ENCODE assay signal across 24 mouse cellular contexts in the genomic region with DNA sequence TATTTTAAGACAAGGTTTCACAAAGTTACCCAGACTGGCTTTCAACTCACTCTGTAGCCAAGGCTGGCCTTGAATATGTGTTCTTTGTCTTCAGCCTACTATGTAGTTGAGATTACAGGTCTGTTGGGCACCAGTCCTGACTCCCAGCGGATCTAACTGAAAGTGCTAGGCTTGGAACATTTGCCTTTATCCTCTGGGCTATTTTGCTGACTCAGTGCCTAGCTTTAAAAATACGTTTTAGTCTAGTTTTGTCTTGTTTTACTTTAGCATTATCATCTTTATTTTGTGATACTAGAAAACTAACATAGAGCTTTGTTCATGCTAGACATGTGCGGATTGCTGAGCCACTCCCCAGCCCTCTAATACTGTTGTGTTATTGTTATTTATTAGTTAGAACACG. TPM values are rescaled to one million over a fixed set of nuclear protein-coding genes. Genes with fewer than 3 reads are reported as not detected.
"Had no signal": no experiment of that assay in that cellular context is flagged by ENCODE, and none has a peak within 500 bp of the region (broad histone marks: within the 10 kb centered on the region; RNA-seq: fewer than 3 reads in every experiment).

No protein-coding gene starts in this region.

- H3K36me3 ChIP-seq: heart, embryonic 13.5 days; heart, embryonic 15.5 days; hindbrain, embryonic 10.5 days; hindbrain, embryonic 12.5 days; intestine, embryonic 15.5 days; limb, embryonic 13.5 days; limb, embryonic 15.5 days had no signal

- H3K27ac ChIP-seq: heart, adult 2 months; heart, embryonic 13.5 days; heart, embryonic 15.5 days; hindbrain, embryonic 10.5 days; hindbrain, embryonic 12.5 days; hindbrain, embryonic 14.5 days; intestine, embryonic 15.5 days; layer of hippocampus, adult 2 months; limb, embryonic 13.5 days; limb, embryonic 15.5 days; liver, embryonic 14.5 days had no signal

- H3K9ac ChIP-seq: heart, embryonic 13.5 days; heart, embryonic 15.5 days; hindbrain, embryonic 12.5 days; hindbrain, embryonic 14.5 days; intestine, embryonic 15.5 days; limb, embryonic 13.5 days; limb, embryonic 15.5 days; liver, embryonic 14.5 days had no signal

- H3K4me2 ChIP-seq: heart, embryonic 11.5 days; heart, embryonic 13.5 days; heart, embryonic 15.5 days; hindbrain, embryonic 12.5 days; hindbrain, embryonic 14.5 days; intestine, embryonic 15.5 days; limb, embryonic 13.5 days; limb, embryonic 15.5 days had no signal

- DNase-seq: gastrocnemius, postnatal 14 days; gastrocnemius, postnatal 36 days; layer of hippocampus, postnatal 36 days had no signal

- H3K4me3 ChIP-seq: heart, adult 2 months; heart, embryonic 13.5 days; heart, embryonic 15.5 days; hindbrain, embryonic 10.5 days; hindbrain, embryonic 12.5 days; intestine, embryonic 15.5 days; layer of hippocampus, adult 2 months; limb, embryonic 13.5 days; limb, embryonic 15.5 days had no signal

- ATAC-seq: hindbrain, embryonic 16.5 days; intestine, embryonic 15.5 days; intestine, postnatal 0 days had no signal

- H3K4me1 ChIP-seq: hindbrain, embryonic 12.5 days; limb, embryonic 13.5 days; limb, embryonic 15.5 days had no signal

- H3K9me3 ChIP-seq: heart, embryonic 13.5 days; heart, embryonic 15.5 days; hindbrain, embryonic 10.5 days; hindbrain, embryonic 12.5 days; intestine, embryonic 15.5 days; limb, embryonic 13.5 days; limb, embryonic 15.5 days had no signal

- H3K27me3 ChIP-seq: heart, embryonic 13.5 days; heart, embryonic 15.5 days; hindbrain, embryonic 12.5 days; intestine, embryonic 15.5 days; limb, embryonic 13.5 days; limb, embryonic 15.5 days had no signal

RNA-seq across cellular contexts. Expression of gene Calr4, which starts 17.9 kb away (rescaled TPM):
- total RNA-seq: gastrocnemius, adult 18-20 months; gastrocnemius, adult 8-10 months; gastrocnemius, postnatal 36 days; heart, adult 2 months; heart, postnatal 4 days had no signal
- polyA plus RNA-seq: heart, adult 2 months; heart, postnatal 0 days; hindbrain, embryonic 10.5 days; inflammation-experienced regulatory T-cells, adult 6 months; limb, embryonic 11.5 days; limb, embryonic 13.5 days; liver, embryonic 16.5 days had no signal
